Mouse (Mus musculus) cerebellum, adult 9-10 months (tissue): ENCODE measurements at regions not wholly inside any gene's neighbourhood (a gene's known extent, or its start where the extent isn't known, plus 50 kb on each side); places are given as distances from the start of the nearest gene placed in this dataset.

Experiments
- DNase-seq: peaks from one replicate; pipeline ENCODE4 v3.0.0; 2022

DNA sequence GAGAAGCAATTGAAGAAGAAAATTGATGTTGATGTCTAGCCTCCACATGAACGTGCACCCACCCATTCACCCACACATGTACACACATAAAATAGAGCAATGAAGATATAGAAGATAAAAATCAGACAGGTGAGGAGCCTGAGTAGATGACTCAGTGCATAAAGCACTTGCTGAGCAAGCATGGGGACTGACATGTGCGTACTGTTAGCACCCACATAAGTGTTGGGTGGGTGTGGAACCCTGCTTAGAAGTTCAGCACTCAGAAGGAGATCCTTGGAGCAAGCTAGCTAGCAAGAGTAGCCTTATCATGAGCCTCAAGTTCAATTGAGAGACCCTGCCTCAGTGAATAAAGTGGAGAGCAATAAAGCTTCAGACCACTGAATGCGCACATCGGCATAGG lies 305.7 kb upstream of the Adamts9 start:
- no peak for DNase-seq

DNA sequence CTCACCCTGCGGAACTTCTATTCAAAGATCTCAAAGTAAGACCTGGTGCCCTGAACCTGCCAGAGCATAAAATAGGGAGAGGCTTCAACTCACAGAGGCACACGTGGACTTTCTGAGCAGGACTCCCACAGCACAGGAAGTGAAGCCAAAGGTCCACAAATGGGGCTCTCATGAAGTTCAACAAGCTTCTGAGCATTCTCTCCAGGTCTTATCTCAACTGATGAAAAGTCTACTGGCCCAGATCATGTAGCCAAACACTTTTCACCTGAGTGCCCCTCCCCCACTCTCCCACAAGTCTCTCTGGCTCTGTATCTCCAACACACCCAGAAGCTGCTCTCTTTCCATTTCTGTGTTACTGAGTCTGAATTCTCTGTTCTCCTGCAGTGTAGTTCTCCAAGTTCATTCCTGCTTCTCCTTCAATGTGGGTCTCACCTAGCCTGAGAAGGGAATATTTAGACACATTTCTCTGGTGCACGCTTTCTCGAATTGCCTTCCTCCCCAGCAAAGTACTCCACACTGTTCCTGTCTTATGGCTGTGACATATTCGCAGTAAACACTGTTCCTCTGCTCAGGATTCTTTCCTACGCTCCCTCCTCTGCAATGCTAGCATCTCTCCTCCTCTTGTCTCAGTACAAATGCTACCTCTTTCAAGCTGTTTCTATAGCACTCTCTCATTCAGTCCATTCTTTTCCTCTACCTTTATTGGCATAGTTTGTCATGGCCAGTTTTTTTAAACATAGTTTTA lies 303.4 kb upstream of the Adamts9 start:
- DNase-seq: no peak

DNA sequence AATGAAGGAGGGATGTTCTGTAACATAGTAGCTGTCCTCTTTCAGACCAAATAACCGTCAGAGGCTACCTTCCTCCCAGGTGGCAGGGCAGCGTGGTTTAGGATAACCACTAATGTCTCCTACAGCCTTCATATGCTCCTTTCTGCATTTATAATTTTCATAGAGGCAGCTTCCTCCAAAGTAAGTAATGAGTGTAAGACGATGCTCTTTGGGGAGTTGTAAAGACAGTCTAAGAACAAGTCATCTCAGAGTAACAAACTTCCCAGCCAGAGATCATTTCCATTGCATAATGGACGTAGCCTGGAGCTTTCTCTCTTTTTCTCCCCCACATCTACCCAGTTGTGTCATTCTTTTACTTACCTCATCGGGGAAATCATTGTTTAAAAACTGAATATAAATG lies 292.3 kb upstream of the Adamts9 start:
- DNase-seq: no peak

DNA sequence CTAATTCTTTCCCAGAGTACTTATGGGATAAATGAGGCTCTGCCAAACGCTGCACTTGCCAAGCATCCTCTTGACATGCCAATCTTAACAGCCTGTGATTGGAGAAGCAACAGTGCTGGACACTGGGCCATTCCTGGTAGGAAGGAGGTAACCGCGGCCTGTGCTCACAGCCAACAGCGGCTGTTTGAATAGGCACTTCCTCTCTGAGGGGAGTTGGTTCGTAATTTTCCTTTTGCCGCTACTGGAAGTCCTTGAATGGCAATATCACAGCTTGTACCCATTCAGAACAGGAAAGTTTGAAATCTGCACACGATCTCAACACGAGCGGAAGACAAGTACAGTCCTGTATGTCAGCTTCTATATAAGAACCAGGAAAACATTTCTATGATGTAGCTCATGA lies 289.3 kb upstream of the Adamts9 start:
- DNase-seq: no peak

DNA sequence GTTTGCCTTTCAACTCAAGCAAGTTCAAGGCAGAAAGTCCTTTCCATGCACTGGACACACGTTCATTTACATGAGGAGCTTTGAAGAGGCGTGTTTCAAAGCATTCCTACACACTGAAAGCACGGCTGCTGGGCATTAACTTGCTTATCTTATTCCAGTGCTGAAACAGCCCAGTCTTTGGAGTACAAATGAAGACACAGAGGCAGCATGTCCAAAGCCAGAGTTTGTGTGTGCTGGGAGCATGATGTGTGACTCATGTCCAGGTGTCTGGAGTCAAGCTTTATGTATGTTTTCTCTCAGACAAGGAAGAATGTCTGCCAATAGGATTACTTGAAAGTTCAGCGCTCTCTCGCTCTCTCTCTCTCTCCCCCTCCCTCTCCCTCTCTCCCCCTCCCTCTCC lies 287.2 kb upstream of the Adamts9 start:
- no peak for DNase-seq

DNA sequence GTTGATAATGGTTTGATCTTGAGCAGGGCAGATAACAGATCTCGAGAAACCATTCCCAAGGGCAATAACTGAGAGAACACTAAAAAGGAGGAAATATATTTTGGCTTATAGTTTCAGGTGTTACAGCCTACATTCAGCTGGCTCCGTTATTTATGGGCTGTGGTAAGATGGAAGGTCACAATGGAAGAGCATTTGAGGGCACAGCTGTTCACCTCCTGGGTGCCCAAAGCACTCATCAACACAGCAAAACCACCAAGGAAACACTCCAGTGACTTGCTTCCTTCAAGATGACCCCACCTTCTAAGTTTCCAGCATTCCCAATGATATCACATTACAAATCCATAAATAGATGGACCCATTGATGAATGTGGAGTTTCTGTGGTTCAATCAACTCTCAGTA lies 286.0 kb upstream of the Adamts9 start:
- DNase-seq: no peak

DNA sequence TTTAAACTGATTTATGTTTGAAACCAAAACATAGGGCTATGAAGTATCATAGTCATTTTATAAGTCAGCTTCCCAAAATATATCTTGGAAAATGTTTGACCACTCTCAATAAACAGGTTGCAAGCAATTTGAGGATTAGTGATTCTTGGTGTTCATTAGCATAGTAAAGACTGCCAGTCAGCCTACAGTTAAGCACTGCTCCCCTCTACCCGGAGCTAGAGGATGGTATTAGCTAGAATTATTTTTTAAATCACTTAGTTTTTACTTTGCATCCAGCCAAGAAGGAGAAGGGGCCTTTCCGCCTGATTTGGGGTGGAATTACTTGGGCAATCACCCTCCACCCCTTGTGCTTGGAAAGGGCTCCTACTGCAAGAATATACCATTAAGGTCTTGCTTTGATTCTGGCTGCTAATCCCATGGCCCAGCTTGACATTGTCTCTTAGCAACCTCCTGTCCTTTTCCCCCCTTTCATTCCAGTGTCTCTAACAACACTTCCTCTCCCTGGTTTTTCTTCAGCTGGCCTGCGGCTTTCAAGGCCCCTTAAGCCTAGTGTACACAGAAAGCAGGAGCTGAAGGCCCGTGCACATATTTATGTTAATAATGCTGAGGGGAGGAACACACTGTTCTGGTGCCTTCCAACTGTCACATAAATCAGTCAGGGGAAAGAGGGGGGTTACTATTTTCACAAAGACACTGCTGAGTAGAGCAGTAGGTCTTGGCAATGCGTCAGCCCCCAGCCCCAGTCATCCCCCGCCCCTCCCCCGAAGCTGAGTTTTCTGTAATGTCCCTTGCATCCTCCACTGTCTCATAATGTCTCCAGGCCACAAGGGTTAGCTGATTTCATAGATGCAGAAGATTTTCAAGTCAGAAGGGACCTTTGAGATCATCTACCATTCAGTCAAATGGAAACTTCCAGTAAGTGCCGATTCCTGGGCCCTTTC lies 280.6 kb upstream of the Adamts9 start:
- no peak for DNase-seq

DNA sequence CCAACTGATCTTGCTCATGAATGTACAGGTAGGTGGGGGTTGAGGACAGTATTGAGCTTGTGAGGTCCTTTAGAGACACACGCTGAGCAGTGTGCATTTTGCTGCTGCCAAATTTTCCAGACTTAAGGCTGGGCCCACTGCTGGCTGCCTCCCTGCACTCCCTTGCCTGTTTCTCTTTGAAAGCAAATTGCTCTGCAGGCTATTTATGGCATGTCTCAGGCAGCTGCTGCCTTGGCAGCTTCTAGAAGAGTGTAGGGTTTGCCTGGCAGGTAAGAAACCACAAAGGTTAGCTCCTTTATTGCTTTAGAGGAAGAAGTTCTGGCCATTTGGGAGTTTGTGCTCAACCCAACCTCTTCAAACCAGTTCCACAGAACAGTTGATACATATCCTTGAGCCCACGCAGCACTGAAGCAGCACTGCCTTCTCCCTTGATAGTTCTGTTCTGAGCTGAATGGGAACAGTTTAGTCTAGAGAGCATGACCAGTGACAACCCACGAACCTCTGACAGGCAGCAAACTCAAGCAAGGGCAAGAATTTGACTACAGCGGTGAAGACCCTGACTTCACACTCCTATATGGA lies 274.8 kb upstream of the Adamts9 start:
- DNase-seq: no peak

DNA sequence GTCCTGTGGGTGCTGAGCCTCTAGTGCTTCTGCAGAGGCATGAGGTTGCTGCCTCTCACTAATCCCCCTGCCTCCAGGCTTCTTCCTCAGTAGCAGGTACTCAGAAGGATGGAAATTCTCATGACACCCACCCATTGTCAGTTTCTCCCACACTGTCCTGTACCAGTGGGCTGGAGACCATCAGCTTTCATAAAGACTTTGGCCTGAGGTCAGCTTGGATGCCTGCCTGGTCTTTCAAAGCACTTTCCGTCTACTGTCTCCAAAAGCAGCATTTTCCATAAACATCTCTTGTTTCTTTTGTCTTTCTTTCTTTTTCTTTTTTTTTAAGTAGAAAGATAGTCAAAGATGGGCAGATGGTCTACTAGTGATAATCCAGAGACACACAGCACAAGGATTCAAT lies 257.6 kb upstream of the Adamts9 start:
- DNase-seq: no peak

DNA sequence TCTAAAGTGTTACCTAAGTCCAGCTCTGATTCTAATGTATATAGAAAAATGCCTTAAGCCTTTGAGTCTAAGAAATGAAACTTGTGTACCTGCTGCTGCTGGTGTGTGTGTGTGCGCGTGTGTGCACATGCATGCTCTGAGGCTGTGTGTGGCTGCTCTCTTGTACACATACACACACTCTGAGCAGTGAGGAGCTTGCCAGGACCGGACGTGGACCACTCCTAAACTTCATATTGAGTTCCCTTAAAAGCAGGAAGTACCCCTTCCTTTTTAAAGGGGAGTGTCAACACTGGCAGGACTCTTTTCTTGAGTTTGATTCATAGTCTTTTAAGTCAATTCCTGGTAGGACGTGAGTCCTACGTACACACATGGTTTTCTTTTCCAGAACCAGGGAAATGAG lies 251.4 kb upstream of the Adamts9 start:
- no peak for DNase-seq

DNA sequence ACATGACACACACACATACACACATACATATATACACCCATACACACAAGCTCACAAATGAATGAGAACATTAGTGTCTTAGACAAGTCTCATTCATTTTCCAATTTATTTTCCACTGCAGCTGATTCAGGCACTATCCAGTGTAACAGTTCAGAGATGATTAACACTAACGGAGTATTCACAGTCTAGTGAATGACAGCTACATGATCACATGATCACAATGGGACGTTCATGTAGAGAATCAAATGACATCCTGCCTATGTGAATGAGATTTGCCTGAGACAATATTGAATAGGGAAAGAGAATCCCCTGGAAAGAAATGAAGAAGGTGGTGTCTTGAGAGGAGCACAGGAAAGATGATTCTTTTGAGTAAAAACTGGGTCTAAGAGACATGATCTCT lies 249.7 kb upstream of the Adamts9 start:
- DNase-seq: no peak

DNA sequence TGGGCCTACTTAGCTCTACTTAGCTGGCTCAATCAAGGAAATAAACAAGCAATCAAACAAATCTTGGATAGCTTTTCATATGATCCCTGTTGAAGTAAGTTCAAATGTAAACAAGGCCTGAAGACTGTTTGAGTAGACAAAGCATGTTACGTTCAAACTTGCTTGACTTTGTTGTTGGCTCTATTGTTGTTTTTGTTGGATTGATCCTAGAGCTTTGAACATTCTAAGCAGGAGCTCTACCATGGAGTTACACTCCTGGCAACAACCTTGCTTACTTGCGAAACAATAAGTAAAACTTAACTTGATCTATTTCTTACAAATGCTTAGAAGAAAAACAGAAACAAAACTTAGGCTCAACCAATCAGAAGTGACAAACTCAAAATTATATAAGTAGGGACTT lies 247.7 kb upstream of the Adamts9 start:
- DNase-seq: no peak

DNA sequence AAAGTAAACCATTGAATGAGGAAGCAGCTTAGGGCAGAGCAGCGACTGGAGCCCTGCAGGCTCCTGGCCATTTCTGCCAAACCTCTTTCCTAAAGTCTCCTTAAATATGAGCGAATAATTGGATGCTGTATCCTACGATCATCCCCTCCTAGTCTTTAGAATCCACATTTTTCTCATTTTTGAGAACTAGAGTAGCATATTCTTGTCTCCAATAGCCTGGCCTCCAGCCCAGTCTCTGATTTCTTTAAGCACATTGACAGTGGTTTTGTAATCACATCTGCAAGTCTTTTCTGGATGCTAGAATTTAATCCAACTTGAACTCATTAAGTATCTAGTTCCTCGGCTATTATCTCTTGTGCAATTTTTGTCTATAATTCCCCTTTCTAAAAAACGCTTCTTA lies 225.2 kb upstream of the Adamts9 start:
- DNase-seq: no peak

DNA sequence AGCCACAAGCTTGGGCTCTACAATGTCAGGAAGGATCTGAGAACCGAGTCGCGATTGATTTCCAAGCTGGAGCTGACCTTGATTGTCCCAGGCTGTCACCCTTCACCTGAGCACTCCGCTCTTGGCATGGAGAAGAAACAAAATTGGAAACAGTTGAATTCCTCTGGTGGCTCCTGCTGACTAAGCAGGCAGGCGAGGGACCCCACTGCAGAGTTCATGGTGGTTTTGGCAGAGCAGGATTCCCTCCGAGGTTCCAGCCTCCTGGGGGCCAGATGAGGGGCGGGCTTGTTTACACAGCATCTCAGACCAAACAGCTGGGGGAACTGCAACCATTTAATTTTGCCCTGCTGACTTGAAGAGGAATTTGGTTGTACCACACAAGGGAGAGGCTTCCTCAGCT lies 224.0 kb upstream of the Adamts9 start:
- DNase-seq: no peak

DNA sequence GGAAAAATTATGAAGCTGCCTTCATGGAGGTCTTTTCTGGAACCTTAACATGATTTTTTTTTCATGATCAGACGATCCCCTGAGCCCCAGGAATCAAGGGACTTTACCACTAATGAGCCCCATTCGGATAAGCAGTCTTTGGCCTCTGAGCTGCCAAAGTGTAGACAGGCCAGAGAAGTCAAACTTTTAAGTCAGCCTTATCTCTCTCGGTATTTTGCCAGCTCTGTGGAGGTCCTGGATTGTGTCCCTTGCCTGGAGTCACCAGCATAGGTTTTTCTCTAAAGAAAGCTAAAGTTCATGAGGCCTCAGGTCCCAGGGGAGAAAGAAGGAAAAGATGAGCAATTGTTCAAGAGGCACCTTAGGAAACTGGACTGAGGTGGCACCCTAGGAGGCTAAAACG lies 222.7 kb upstream of the Adamts9 start:
- no peak for DNase-seq

DNA sequence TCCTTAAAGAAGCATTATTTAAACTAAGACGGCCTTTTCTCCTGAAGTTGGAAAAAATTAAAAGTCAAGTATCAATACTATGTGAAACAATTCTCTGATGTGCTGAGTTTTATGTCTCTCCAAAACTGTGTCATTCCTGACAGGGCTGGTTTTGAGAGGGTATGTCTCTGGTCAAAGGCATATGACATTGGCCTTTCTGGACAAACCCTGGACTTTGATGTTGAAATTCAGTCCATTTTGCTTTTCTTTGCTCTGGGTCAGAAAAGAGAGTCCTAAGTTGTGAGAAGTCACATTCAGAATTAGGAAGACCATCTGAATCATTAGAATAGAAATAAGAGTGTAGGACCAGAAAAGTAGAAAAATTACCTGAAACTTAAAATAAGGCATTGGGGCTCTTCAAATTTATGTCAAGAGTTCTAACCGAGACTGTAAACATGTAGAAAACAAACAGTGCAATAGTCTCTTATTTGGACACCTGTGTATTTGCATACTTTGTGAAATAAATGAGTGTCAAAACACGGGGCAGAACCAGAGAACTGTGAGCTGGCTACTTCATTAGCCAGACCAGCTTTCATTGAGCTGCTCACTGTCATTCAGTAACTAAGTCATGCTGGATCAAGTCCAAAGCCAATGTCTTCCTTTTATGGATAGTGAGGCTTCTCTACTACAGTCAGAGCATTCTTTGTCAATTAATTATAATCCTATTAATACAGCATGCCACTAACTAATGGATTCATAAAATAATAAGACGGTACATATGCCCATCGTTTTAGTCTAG lies 209.3 kb upstream of the Adamts9 start:
- DNase-seq: no peak

DNA sequence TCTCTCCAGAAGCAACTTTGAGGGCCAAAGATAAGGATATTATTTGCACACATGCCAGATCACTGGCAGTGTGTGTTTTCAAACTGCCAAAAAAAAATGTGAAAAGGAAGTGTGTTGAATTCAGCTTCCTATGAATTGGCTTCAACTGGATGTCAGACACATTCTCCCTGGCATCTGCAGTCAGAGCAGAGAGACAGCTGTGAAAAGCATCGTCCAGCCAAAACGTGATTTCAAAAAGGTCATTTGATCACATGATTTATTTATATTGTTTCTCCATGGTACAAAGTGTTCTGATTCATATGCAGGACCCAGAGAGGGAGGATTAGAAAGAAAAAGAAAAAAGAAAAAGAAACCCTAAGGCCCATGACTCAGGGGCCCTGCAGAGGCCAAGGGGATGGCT lies 207.2 kb upstream of the Adamts9 start:
- DNase-seq: no peak

DNA sequence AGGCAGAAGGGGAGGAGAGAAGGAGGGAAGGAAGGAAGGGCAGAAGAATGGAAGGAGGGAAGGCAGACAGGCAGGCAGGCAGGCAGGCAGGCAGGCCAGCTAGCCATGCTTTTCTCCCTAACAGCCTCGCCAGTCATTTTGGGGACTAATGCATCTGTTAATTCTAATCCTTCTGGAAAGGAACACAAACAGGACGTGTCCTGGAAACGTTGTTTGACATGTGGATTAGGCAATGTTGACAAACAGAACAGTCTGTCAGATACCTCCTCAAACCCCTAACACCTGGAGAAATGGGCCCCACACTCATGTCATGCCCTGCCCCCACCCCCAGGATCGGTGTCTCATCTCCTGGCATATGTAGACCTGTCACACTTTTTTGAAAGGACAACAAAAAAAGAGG lies 206.7 kb upstream of the Adamts9 start:
- DNase-seq: no peak

DNA sequence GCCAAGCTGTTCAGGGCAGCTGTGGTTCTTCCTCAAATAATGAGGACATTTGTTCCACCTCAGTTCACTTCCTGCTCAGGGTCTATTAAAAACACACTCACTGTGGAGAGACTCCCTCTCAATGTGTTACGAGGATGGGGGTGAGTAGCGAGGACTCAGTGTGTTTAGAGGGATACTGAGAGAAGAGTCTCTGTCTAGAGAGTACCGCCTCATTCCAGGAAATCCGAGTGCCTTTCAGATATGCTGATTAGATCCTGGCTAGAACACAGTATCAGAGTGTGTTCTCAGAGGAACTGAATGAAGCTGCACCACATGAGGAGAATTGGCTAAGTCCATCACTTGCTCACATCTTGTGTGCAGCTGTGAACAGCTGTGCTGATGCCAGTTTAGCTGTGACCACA lies 197.0 kb upstream of the Adamts9 start:
- no peak for DNase-seq

DNA sequence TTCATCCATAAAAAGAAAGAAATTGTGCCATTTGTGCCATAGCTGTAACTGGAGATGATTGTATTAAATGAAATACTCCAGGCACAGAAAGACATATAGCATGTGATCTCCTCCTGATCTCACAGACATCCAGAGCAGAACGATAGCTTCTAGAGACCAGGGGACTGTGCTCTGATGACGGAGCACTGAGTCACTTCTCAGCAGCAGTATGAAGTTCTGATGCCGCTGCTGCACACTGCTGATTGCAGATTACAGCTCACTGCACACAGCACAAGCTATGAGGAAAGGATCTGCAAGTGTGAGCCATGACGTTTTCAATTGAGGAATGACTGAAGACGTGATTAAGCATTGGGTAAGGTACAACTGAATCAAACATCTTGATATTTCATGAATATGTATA lies 190.6 kb upstream of the Adamts9 start:
- no peak for DNase-seq

DNA sequence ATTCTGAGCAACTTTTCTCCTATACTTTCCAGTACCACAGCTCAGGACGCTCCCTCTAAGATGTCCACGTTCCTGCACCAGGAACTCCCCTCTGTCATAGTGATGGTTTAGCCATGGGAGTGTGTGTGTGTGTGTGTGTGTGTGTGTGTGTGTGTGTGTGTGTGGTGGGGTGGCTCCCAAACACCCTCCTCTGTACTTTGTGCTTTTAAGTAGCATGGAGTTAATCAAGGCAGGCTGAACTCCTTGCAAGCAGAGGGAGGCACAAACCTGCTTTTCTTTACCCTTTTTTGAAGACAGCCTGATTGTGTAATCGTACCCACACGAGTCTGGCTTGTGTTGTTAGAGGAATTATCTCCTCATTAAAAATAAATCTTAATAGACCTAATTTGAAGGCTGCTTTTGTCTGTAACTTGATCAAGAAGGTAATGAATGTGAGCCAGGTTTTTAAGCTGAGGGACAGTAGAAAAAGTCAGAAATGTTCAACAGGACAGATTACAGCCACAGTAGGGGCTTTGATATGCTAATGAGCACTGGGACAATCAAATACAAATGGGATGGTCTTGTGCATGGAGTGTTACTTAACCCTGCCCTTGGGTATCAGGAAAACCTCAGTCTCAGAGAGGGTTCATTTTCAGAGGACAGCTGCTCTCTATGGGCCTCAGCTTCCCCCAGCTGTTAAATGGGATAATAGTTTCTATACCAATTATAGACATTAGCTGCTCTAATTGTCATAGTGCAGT lies 187.8 kb upstream of the Adamts9 start:
- DNase-seq: no peak

DNA sequence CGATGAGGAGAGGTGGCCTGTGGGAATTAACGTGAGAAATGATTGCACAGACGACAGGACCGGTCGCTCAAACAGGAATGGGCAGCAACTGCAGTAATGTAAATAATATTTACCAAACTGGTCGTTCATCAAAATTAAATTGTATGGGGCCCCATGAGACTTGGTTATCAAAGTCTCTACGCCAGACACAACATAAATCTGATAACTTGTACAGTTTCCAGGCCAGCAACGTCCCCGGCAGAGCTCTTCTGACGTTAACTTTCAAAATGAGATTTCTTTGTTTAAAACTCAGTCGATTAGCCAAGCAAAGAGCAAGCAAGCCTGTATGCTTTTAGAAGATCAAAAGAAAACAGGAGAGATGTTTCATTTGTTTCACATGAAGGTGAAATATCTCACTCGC lies 176.2 kb upstream of the Adamts9 start:
- no peak for DNase-seq

DNA sequence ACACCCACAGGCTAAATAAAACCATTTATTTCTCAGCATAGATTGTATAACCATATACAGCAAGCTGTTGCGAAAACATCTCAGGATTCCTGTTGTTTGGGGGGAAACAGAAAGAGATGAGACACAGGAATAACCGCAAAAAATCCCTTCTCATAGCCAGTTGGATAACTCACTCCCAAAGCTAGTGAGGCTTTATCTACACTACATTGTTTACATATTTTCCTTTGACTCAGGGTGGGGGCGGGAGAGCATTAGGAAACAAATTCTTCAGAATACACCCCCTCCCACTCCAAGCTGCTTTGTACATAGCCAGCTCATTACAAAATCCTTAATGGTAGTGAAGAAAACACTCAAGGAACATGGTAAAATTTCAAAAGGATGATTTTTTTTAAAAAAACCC lies 170.1 kb upstream of the Adamts9 start:
- DNase-seq: no peak
